Mouse (Mus musculus) kidney, adult 18-20 months (tissue): ENCODE measurements around the gene Pitpnm1.

ENCODE experiments used
- DNase-seq: peaks from one replicate; pipeline ENCODE4 v3.0.0; 2021

Gene Pitpnm1

DNA sequence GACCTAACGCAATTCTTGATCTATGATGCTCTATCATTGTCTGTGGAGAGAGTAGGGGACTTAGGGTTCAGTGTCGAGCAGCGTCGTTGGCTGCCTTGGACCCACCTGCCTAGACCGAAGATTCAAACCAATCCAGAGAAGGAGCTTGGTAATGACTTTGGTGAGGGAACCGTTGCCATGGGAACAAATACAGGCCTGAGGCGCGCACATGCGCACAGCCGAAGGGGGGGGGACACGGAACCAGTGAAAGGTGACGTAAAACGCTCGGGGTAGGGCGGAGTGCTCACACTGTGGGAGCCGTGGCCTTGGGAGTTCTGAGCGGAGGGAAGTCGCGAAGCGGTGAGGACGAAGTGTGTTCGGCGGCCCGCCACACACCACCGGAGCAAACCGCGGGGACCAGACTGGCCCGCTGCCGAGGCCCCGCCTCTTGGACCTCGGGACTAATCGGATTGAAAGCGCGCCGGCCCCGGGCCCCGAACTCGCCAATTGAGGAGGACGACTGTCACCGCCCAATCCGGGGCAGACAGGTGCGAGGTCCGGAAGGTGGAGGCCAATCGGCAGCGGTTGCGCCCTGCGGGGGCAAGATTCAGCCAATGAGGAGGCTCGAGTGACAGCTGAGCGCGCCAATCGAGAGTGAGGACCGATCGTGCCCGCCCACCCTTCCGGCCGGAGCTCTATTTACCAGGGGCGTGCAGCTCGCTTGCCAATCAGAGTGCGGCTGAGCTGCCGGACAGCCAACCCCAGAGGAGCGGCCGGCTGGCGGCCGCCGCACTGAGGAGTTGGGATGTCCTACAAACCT is 3.0 kb upstream of the Pitpnm1 start, which contains the start of gene Cdk2ap2:
Gene Cdk2ap2 (plus strand): TSS at position 541 of the 799 bp plus-strand sequence.
- peak; percentile 100 for DNase-seq

DNA sequence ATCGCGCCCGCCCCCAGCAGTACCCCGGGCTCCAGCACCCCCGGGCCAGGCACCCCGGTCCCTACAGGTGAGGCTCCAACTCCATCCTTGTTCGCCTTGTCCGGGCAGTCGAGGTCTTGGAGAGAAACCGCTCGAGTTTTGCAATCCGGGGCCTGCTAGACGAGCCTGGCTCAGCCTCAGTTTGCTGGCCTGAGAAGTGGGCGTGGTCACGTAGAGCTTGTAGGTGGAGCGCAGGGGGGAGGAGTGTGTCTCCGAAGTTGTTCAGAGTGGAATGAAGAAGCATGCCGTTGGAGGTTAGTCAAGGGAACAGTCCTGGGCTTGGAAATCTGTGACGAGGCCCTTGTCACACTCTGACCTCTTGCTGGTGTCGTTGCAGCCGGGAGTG is 2.4 kb upstream of the Pitpnm1 start:
- no peak for DNase-seq

DNA sequence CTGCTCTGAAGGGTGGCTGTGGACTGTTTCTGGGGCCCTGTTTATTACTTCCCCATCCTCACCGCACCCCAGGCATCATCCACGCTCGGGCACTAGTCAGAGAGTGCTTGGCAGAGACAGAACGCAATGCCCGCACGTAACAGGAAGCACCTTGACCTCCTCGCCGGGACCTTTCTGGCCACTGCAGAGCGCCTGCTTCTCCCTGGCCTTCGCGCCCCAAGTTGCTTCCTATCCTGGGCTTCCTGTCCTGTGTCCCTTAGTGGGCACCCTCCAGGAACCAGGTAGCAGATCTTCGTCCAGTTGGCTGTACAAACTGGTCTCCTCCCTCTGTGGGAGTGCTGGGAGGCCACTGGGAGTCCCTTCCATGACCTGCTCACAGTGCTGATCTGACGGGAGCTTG is 1.4 kb upstream of the Pitpnm1 start:
- DNase-seq, result no peak

DNA sequence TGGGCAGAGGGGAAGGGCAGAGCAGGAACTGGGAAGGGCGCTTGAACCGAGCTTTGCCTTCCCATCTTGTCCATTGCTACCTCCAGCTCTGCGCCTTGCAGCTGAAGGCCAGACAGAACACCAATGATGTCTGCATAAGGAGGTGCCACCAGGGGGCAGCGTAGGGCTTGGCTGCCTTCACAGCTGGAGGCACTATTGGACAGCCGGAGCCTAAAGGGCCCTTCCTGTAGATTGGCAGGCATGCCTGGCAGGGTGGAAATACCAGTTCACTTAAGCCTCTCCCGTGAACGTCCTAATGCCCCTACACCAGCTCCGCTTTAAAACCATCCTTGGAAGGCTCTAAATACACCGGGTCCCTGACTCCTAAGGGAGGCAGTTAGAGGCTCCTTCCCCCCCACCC is 742 bp upstream of the Pitpnm1 start:
- DNase-seq, result peak; percentile 96

- no peak for DNase-seq
Observed at GRCm38 (mm10) chr19:4100718-4101261, 992 bp downstream of the Pitpnm1 start.

- DNase-seq, result no peak
Observed at GRCm38 (mm10) chr19:4101466-4101865, 1.7 kb downstream of the Pitpnm1 start.

GRCm38 (mm10) chr19:4102049-4102448 is 2.3 kb downstream of the Pitpnm1 start:
- no peak for DNase-seq

DNA sequence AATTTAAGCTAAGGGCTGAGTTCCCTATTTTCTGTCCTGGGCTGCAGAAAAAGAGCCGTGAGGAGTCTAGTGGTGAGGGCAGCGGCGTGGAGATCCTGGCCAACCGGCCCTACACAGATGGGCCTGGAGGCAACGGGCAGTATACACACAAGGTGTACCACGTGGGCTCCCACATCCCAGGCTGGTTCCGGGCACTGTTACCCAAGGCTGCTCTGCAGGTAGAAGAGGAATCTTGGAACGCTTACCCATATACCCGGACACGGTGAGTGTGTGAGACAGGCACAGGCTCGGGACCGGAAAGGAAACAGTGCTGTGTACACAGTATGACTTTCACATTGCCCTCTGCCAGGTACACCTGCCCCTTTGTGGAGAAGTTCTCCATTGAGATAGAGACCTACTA is 2.8 kb downstream of the Pitpnm1 start:
- no peak for DNase-seq

GRCm38 (mm10) chr19:4103294-4103693 is 3.5 kb downstream of the Pitpnm1 start:
- no peak for DNase-seq

DNA sequence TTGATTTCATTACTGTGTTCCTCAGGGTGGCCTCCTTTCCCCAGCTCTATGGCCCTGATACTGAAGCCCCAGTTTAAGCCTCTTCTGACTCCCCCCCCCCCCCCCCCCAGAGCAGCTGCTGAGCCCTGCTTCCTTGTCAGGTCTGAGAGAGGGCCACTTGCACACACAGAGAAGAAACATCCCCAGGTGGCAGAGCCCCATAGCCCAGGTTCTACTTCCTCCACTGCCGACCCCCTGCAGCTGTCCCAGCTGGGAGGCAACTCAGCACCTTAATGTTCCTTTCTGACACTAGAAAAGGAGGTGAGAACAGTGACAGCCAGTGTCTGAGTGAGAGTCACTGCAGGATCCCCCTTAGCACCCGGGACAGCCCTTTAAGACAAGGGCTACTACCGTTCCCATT is 4.0 kb downstream of the Pitpnm1 start:
- no peak for DNase-seq

DNA sequence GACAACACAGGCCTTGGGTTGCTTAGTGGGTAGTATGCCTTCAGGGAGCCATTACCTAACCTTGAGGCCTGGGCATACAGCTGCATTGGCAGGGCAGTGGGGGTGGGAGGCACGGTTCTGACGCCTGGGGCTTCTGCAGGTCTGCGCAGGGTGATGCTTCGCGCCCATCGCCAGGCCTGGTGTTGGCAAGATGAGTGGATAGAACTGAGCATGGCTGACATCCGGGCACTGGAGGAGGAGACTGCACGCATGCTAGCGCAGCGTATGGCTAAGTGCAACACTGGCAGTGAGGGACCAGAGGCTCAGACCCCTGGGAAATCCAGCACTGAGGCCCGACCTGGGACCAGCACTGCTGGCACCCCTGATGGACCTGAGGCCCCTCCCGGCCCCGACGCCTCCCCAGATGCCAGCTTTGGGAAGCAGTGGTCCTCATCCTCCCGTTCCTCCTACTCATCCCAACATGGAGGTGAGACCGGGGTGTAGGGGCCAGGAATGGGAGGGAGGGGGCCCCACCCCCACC is 4.9 kb downstream of the Pitpnm1 start:
- DNase-seq, result no peak

- DNase-seq, result no peak
Observed at GRCm38 (mm10) chr19:4106654-4107053, 6.9 kb downstream of the Pitpnm1 start.

DNA sequence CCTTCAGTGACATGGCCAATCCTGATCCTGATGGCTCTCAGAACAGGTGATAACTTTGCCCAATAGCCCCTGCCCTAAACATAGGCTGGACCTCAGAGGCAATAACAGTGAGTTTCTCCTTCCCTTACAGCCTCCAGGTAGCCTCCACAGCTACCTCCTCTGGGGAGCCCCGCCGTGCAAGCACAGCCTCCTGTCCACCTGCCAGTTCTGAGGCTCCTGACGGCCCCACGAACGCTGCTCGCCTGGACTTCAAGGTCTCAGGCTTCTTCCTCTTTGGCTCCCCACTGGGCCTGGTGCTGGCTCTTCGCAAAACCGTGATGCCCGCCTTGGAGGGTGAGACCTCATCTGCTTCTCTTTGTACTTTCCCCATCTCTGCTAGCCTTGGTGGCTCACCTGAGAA is 8.7 kb downstream of the Pitpnm1 start:
- DNase-seq, result no peak

GRCm38 (mm10) chr19:4112063-4112960 is 12.5 kb downstream of the Pitpnm1 start:
- no peak for DNase-seq

- peak; percentile 86 for DNase-seq
Observed at GRCm38 (mm10) chr19:4113186-4113805, 13.5 kb downstream of the Pitpnm1 start.

GRCm38 (mm10) chr19:4113806-4114230 is 14.0 kb downstream of the Pitpnm1 start:
- DNase-seq, result peak; percentile 42

GRCm38 (mm10) chr19:4114551-4114950 is 14.8 kb downstream of the Pitpnm1 start:
- no peak for DNase-seq

GRCm38 (mm10) chr19:4115144-4115543 is 15.3 kb downstream of the Pitpnm1 start:
- DNase-seq, result no peak

GRCm38 (mm10) chr19:4115816-4116215 is 16.0 kb downstream of the Pitpnm1 start:
- no peak for DNase-seq

GRCm38 (mm10) chr19:4117006-4117405 is 17.2 kb downstream of the Pitpnm1 start:
- no peak for DNase-seq

DNA sequence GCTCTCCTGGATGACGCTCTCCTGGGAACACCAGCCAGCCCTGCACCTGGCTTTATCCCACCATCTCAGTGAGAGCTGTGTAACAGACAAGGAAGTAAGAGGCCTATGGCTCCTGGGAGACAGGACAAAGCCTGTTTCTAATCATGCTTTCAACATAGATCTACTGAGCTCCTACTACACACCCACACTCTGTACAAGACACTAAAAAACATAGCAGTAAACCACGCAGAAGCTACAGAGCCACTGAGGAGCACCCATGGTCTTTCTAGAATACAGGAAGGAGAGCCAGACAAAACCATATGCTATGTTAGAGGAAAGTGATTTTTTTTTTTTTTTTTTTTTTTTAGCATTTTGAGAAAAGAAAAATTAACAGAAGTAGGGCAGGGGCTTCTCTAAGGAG is 18.6 kb downstream of the Pitpnm1 start:
- DNase-seq, result no peak

DNA sequence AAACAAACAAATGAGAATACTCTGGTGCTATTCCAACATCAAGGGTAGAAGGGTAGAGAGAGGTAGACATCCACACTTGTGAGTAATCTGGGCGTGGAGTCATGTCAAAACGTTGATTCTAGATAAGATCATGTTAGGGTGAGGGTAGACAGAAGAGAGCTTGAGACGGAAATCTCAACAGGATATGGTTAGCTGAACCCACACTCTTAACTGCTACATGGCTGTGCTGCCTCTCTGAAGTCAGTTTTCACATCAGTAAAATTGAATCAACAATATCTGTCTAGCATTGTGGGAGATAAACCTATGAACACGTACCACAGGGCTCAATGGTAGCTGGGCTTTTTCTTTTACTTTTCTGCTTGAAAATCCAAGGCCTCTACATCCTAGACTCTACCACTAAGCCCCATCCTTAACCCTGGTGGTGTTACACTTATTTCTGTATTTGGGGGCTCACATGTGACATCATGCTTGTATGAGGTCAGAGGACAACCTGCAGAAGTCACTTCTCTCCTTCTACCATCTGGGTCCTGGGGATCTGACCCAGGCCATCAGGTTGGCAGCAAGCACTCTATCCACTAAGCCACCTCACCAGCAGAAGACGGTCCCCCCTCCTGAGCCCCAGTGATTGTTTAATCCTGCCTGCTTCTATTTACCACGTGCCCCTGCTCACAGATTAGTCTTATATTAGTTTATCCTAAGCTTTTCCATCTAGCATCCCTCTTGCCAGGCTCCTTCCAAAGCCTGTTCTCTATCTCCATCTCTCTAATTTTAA is 20.1 kb downstream of the Pitpnm1 start:
- DNase-seq, result no peak
